Mouse (Mus musculus) erythroblast, embryonic 14.5 days (primary cell): ENCODE measurements around the gene Il12b.

Experiments used
- GATA1 ChIP-seq: IDR thresholded peaks from 2 replicates; pipeline ENCODE4 v1.6.1; 2012; ENCODE audit warnings: low read length, inconsistent platforms, mixed read lengths
- TAL1 ChIP-seq: IDR thresholded peaks from 3 replicates; pipeline ENCODE4 v1.6.1; 2012; ENCODE audit warnings: low read length, inconsistent platforms, mixed read lengths

- no peak for TF ChIP-seq GATA1
- TF ChIP-seq TAL1, result no peak
Observed at GRCm38 (mm10) chr11:44417403-44417802, 17.5 kb downstream of the Il12b start.
